Mouse (Mus musculus): ENCODE measurements around the gene Hacl1.

DNA sequence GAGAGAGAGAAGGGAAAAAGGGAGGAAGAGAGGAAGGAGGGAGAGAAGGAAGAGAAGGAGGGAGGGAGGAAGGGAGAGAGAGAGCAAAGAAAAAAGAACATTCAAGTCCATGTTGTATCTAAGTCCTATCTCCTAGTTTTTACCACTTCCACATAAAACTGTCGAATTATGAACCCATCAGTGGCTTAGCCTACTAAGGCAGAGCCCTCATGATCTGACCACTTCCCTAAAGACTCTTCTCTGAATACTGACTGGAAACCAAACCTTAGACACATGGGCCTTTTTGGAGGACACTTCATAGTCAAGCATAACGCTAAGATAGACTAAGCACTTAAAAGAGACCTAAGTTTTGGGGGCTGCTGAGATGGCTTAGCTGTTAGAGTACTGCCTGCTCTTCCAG lies 48.0 kb downstream of the Hacl1 start:
- TF ChIP-seq CTCF (IDR thresholded peaks at IDR 0.05; ENCODE audit: low read depth, low read length) (no peak), POLR2A (IDR thresholded peaks at IDR 0.05; ENCODE audit: extremely low read depth, insufficient read depth, low read length) (no peak)

Data from liver, adult 2 months (tissue).